Mouse (Mus musculus): Measurements from ENCODE around the gene Elfn2.

The Elfn2 gene

DNA sequence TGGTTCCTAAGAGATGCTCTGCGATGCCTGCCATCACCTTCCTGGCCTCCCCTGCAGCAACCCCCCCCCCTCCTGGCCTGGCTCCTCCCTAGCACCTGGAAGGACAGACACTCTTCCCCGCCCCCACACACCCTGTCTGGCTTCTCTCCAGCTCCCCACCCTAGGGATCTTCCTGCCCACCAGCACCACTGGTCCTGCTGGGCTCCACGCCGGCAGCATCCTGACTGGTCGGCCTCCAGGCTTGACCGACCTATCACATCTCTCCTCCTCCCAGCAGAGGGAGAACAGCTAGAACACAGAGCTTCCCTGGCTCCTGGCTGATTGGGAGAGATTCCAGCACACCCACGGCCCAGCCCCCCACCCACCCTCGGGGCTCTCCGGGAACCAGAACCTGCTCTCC is 34.5 kb downstream of the Elfn2 start:
- in situ Hi-C loops (cut with MboI, MseI) = loop anchor here in 1 of 2 experiments (10.0 kb wide), 1 partner anchor 281 kb away; no protein-coding TSS in a partner anchor

- in situ Hi-C loops (cut with MboI, MseI) = loop anchor here in 1 of 2 experiments (10.0 kb wide), 1 partner anchor 281 kb away; no protein-coding TSS in a partner anchor
Measured at GRCm38 (mm10) chr15:78683474-78683873, 35.1 kb downstream of the Elfn2 start.

DNA sequence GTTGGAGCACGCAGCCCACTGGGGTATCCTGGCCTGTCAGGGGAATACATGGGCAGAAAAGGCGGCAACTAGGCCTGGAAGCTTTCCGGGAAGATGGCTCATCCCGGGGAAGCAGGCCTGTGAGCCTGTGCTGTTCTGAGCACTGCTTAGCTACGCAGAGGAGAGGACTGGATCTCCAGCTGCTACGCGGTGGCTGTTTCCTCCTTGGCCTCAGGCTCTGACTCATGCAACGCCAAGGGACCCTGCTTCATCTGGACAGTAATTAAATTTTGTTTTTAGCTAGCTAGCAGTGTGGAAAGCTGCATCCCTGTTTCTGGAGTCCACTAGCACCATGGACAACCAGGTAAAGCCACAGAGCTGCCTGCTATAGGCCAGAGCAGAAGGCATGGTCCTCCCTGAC is 36.8 kb downstream of the Elfn2 start:
- in situ Hi-C loops (cut with MboI, MseI) = loop anchor here in 1 of 2 experiments (10.0 kb wide), 1 partner anchor 283 kb away; no protein-coding TSS in a partner anchor

DNA sequence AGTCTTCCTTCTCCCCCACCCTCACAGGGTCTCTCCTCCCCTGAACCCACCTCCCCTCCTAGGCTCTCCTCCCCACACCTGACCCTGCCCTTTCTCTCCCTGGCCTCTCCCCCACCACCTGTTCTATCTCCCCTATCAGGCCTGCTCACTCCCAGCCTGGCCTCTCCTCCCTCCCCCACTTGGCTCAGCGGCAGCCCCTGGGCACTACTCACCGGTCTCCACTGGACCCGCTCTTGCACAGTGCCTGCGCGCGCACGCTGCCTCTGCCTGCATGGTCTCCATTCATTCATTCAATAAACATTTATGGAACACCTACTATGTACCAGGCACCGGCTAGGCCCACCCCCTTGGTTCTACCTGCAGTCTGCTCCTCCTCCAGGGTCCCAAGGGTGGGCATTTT is 37.3 kb downstream of the Elfn2 start:
- in situ Hi-C loops (cut with MboI, MseI) = loop anchor here in 1 of 2 experiments (10.0 kb wide), 1 partner anchor 284 kb away; no protein-coding TSS in a partner anchor

DNA sequence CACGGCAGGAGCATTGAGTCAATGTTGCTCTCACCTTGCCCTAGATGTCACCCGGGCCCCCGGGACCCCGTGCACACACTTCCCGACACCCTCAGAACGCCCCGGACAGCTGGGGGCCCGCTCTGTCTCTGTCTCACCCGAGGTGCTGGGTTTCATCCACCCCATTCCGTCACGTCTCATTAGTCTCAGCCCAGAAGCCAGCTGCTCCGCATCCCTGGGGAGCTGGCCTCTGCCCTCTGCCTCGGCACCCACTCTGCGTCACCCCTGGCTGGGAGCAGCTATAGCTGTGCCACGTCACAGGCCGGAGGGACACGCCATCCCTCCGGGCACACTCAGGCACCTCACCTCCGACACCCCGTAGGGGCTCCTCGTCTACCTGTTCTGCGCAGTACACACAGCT is 38.3 kb downstream of the Elfn2 start:
- in situ Hi-C loops (cut with MboI, MseI) = loop anchor here in 1 of 2 experiments (10.0 kb wide), 1 partner anchor 285 kb away; no protein-coding TSS in a partner anchor

- in situ Hi-C loops (cut with MboI, MseI) = loop anchor here (10.0 kb wide), 2 partner anchors 463 to 663 kb away; no protein-coding TSS in a partner anchor
Measured at GRCm38 (mm10) chr15:78677708-78678107, 40.9 kb downstream of the Elfn2 start.

GRCm38 (mm10) chr15:78677015-78677414 is 41.6 kb downstream of the Elfn2 start:
- in situ Hi-C loops (cut with MboI, MseI) = loop anchor here (10.0 kb wide), 2 partner anchors 462 to 662 kb away; no protein-coding TSS in a partner anchor

- in situ Hi-C loops (cut with MboI, MseI) = loop anchor here (10.0 to 25.0 kb wide), 5 partner anchors 460 to 1663 kb away; partner anchors contain the start of genes Apol11a (in 1 of the 2) and Apol11b (in 1 of the 2)
Measured at GRCm38 (mm10) chr15:78674912-78675412, 43.6 kb downstream of the Elfn2 start.

- in situ Hi-C loops (cut with MboI, MseI) = loop anchor here (10.0 to 25.0 kb wide), 5 partner anchors 459 to 1661 kb away; partner anchors contain the start of genes Apol11a (in 1 of the 2) and Apol11b (in 1 of the 2)
Measured at GRCm38 (mm10) chr15:78673436-78673835, 45.1 kb downstream of the Elfn2 start.

- in situ Hi-C loops (cut with MboI, MseI) = loop anchor here (10.0 to 25.0 kb wide), 5 partner anchors 456 to 1658 kb away; partner anchors contain the start of genes Apol11a (in 1 of the 2) and Apol11b (in 1 of the 2)
Measured at GRCm38 (mm10) chr15:78670341-78670740, 48.2 kb downstream of the Elfn2 start.

DNA sequence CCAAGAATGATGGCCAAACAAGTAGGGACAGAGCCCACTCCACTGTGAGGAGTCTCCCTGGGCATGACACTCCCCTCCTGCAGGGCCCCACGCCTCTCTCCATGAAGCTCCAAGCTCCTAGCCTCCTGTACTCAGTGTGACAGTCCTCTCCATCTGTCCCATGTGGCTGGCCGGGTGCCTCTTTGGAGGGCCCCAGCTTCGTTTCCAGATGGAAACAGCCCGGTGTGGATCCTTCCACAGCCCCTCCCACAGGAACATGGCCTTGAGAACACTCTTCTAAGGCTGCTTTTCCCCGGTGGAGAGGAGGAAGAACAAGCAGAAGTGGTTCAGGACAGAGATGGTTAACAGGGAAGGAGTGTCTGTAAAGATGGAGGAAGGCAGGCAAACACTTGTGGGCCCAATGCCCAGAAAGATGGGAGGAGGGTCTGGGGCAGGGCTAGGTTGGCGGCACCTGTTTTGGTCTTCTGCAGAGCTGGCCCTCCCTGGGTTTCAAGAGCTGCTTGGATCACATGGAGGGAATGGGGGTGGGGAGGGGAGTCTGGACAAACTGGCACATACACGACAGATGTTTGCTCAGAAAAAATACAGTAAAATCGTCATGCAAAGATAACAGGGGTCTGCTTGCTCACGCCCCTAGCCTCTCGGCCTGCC is 49.2 kb downstream of the Elfn2 start:
- in situ Hi-C loops (cut with MboI, MseI) = loop anchor here (10.0 to 25.0 kb wide), 4 partner anchors 655 to 1657 kb away; partner anchors contain the start of genes Apol11a (in 1 of the 2) and Apol11b (in 1 of the 2)

GRCm38 (mm10) chr15:78664268-78664667 is 54.3 kb downstream of the Elfn2 start:
- in situ Hi-C loops (cut with MboI, MseI) = loop anchor here (10.0 to 25.0 kb wide), 4 partner anchors 649 to 1652 kb away; partner anchors contain the start of genes Apol11a (in 1 of the 2) and Apol11b (in 1 of the 2)

DNA sequence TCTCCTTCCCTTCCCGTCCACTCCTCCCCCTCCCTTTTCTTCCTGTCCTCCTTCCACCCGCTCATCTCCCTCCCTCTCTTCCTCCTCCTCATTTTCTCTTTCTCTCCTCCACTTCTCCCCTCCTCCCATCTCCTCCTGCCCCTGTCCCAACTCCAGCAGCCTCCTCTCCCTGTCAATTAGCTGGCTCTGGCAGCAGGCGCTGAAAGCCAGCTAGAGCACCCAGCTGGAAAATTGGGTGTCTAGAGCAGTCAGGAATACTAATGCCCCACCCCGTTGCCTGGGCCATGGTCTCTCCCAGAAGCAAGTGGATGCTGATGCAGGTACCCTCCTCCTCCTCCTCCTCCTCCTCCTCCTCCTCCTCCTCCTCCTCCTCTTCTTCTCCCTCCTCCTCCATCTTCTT is 67.4 kb downstream of the Elfn2 start:
- in situ Hi-C loops (cut with MboI, MseI) = loop anchor here (25.0 kb wide), 3 partner anchors 1014 to 1639 kb away; partner anchors contain the start of genes Apol11a (in 1 of the 2) and Apol11b (in 1 of the 2)

GRCm38 (mm10) chr15:78647746-78648145 is 70.8 kb downstream of the Elfn2 start:
- in situ Hi-C loops (cut with MboI, MseI) = no loop called here

- in situ Hi-C loops (cut with MboI, MseI) = no loop called here
Measured at GRCm38 (mm10) chr15:78644606-78645005, 74.0 kb downstream of the Elfn2 start.

GRCm38 (mm10) chr15:78643633-78644032 is 74.9 kb downstream of the Elfn2 start:
- in situ Hi-C loops (cut with MboI, MseI) = no loop called here

DNA sequence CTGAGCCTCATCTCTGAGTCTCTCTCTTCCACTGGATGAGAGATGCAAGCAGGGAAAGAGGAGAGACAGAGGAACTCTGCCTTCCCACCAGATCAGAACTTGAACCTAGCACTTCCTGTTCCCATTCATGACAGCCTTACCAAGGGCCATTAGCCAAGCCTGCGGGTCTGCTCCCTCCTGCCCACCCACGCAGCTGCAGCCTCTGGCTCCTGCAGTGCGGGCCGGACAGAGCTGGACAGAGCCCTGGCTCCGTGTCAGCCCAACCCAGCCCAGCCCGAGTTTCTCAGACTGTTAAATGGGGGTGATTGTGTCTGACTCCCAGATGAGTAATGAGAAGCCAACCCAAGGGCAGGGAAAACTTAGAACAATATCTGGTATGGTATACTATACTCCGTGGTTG is 83.3 kb downstream of the Elfn2 start:
- in situ Hi-C loops (cut with MboI, MseI) = no loop called here

DNA sequence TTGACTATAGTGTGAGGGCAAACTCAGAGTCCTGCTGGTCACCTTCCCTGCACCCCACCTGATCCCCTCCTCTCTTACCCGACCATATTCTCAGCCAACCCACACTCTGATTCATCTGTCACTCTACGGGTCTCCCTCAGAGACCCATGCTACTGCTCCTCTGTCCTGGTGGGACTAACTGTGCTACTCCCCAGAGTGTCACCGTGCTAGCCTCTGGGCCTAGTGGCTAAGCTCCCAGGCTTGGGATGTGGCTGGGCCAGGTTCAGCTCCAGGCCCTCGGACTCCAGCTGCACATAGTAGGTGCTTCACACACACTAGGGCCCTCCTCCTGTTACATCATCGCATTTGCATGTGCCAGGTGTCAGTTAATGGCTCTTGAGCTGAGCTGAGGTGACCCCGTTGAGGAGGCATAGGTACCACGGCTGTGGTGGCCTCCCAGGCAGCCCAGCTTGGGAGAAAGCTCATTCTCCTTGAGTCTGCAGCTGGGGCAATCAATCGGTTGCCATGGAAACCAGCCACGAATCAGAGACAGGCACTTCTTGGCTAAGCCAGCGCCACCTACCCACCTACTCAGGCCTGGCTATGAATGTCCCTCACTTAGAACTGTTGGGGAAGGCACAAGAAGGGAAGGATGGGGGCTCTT is 84.4 kb downstream of the Elfn2 start:
- in situ Hi-C loops (cut with MboI, MseI) = no loop called here

DNA sequence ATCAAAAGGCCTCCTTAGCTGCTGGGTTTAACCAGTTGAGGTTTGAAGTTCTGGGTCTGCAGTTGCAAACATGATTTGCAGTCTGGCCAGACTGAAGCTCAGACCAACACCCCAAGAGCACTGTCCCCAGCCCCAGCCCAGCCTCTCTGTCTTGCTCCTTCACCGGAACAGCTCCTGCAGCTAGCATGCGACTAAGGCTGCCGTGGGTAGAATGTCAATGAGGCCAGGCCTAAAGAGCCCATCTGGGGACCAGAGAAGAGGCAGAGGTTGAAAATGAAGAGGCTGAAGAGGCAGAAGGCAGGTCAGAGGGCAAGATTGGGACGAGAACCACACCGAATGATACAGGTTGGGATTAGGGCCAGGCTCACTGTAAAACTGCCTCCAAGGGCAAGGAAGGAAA is 85.2 kb downstream of the Elfn2 start:
- in situ Hi-C loops (cut with MboI, MseI) = no loop called here

GRCm38 (mm10) chr15:78632387-78632786 is 86.2 kb downstream of the Elfn2 start:
- in situ Hi-C loops (cut with MboI, MseI) = no loop called here

DNA sequence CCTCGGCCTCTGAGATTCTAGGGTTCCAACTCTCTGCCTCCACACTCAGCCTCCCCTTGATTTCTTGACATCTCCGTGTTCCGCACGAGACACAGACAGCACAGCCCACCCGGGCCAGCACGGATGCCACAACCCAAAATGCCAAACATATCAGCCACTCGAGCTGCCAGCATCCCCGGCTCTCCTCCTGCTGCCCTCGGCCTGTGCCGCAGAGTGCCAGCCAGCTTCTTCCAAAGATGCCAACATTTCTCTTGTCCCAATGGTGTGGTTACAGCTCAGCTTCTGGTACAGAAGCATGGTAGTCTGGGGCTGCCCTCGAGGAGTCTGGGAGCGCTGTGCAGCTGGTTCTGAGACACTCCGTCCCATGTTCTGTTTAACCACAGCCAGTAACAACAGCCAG is 92.3 kb downstream of the Elfn2 start:
- in situ Hi-C loops (cut with MboI, MseI) = loop anchor here in 1 of 2 experiments (10.0 kb wide), 1 partner anchor 99 kb away; no protein-coding TSS in a partner anchor

Data from T-helper 17 cell (primary cell).